Mouse (Mus musculus) lung, embryonic 16.5 days (tissue): ENCODE measurements at regions not wholly inside any gene's neighbourhood (a gene's known extent, or its start where the extent isn't known, plus 50 kb on each side); places are given as distances from the start of the nearest gene placed in this dataset.

Source experiments
- ATAC-seq: fragments of 200-750 bp; cut with Nextera tagmentation; 2 replicates; pipeline ENCODE4 v1.8.0; 2017; ENCODE audit warnings: low read depth, mild to moderate bottlenecking, moderate library complexity
- H3K27ac ChIP-seq: fragments of 300-500 bp; sonication (generic); 2 replicates; pipeline ENCODE4 v1.5.1; 2014; ENCODE audit warnings: mild to moderate bottlenecking, control low read depth, low read length
- H3K27me3 ChIP-seq: fragments of 300-500 bp; sonication (generic); 2 replicates; pipeline ENCODE4 v1.6.1; 2014; ENCODE audit warnings: low read depth, low read length, mixed read lengths; ENCODE audit not compliant: control insufficient read depth, insufficient read depth
- H3K36me3 ChIP-seq: fragments of 300-500 bp; sonication (generic); 2 replicates; pipeline ENCODE4 v1.6.1; 2014; ENCODE audit warnings: low read length; ENCODE audit not compliant: control insufficient read depth, insufficient read depth
- H3K4me1 ChIP-seq: fragments of 300-500 bp; sonication (generic); replicated peaks from 2 replicates; pipeline ENCODE4 v1.6.1; 2014; ENCODE audit warnings: low read length, mixed read lengths; ENCODE audit not compliant: control insufficient read depth, insufficient read depth
- H3K4me2 ChIP-seq: fragments of 300-500 bp; sonication (generic); 2 replicates; pipeline ENCODE4 v1.6.1; 2014; ENCODE audit warnings: low read depth, low read length, control low read depth
- H3K4me3 ChIP-seq: fragments of 300-500 bp; sonication (generic); 2 replicates; pipeline ENCODE4 v1.5.1; 2014; ENCODE audit warnings: mild to moderate bottlenecking, low read length, control low read depth
- H3K9ac ChIP-seq: fragments of 300-500 bp; sonication (generic); 2 replicates; pipeline ENCODE4 v1.6.1; 2014; ENCODE audit warnings: low read length, control low read depth
- H3K9me3 ChIP-seq: fragments of 300-500 bp; sonication (generic); 2 replicates; pipeline ENCODE4 v1.6.1; 2016; ENCODE audit warnings: low read length; ENCODE audit not compliant: control insufficient read depth
- WGBS: fragments of 180-500 bp; shearing (Covaris S2); extraction: QIAGEN DNeasy Blood & Tissue Kit; methylation state at CpG from one replicate; pipeline ENCODE4 v1.1.7; 2014; 5-methylcytosine and 5-hydroxymethylcytosine counted together

GRCm38 (mm10) chr3:149826757-149827156 lies 836.4 kb upstream of the Adgrl2 start:
- ATAC-seq: no peak
- WGBS: 76% methylated on average over 9 of the region's 9 CpGs
- no peaks in the 10 kb centered on the region for H3K36me3 ChIP-seq

GRCm38 (mm10) chr3:149820670-149821069 lies 830.3 kb upstream of the Adgrl2 start:
- 76% methylated on average over 3 of the region's 3 CpGs for WGBS
- Histone ChIP-seq H3K4me2 (no peak overlapping the region), H3K27me3 (no peaks in the 10 kb centered on the region), H3K27ac (no peak overlapping the region), H3K36me3 (no peaks in the 10 kb centered on the region), H3K9ac (no peak overlapping the region), H3K4me1 (no peaks in the 10 kb centered on the region), H3K9me3 (no peaks in the 10 kb centered on the region), H3K4me3 (no peak overlapping the region)
- ATAC-seq: no peak

More at GRCm38 (mm10) chr3:149826757-149827156, 836.4 kb upstream of the Adgrl2 start:
- no peaks in the 10 kb centered on the region for H3K4me1 ChIP-seq
- no peak overlapping the region for H3K4me3 ChIP-seq
- no peak overlapping the region for H3K27ac ChIP-seq
- H3K9ac ChIP-seq: no peak overlapping the region
- no peaks in the 10 kb centered on the region for H3K9me3 ChIP-seq
- no peak overlapping the region for H3K4me2 ChIP-seq
- H3K27me3 ChIP-seq: no peaks in the 10 kb centered on the region

DNA sequence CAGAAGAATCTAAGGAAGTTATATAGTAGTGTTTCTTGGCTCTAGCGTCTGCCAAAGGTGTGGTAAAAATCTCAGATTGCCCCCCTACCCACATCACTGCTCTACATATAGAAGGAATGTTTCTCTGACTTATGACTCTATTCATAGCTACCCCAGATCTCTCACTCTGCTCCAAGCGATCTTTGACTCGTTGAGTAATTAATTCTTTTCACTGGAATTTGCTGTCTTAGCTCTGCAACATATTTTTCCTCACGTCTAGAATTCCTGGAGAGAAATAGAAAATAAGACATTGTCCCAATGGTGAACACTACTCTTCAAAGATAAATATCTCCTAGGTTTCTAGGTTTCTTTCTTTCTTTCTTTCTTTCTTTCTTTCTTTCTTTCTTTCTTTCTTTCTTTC lies 829.5 kb upstream of the Adgrl2 start:
- Histone ChIP-seq H3K36me3 (no peaks in the 10 kb centered on the region), H3K4me2 (no peak overlapping the region), H3K4me1 (no peaks in the 10 kb centered on the region), H3K9me3 (no peaks in the 10 kb centered on the region), H3K27ac (no peak overlapping the region), H3K4me3 (no peak overlapping the region), H3K9ac (no peak overlapping the region), H3K27me3 (no peaks in the 10 kb centered on the region)
- ATAC-seq: no peak
- WGBS: 52% methylated on average over 4 of the region's 4 CpGs

- H3K4me1 ChIP-seq: no peaks in the 10 kb centered on the region
- no peak overlapping the region for H3K4me2 ChIP-seq
- no peak overlapping the region for H3K9ac ChIP-seq
- ATAC-seq: no peak
- no peaks in the 10 kb centered on the region for H3K9me3 ChIP-seq
- H3K36me3 ChIP-seq: no peaks in the 10 kb centered on the region
- no peaks in the 10 kb centered on the region for H3K27me3 ChIP-seq
- no peak overlapping the region for H3K4me3 ChIP-seq
- WGBS: 52% methylated on average over 2 of the region's 2 CpGs
- no peak overlapping the region for H3K27ac ChIP-seq
These were observed 828.7 kb upstream of the Adgrl2 start for GRCm38 (mm10) chr3:149819081-149819480.

DNA sequence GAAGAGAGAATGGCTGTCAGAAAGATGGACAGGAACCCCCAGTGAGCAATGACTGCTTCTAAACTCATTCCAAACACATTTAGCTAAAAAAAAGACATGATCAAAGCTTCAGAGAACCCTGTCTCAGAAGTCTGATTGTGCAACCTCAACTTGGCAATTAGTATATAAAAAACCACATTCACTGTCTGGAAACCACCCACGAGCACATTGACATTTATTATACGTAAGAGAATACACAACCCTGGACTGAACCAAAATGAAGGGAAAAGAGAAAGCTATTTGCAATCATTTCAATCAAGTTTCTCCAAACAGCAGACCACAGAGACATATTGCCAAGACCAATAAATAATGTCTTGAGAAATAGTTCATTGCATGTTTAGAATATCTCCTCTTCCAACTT lies 820.7 kb upstream of the Adgrl2 start:
- peak; percentile 91 for ATAC-seq
- no peak overlapping the region for H3K9ac ChIP-seq
- H3K4me1 ChIP-seq: no peaks in the 10 kb centered on the region
- no peaks in the 10 kb centered on the region for H3K9me3 ChIP-seq
- no peak overlapping the region for H3K4me2 ChIP-seq
- H3K4me3 ChIP-seq: no peak overlapping the region
- no peaks in the 10 kb centered on the region for H3K27me3 ChIP-seq
- H3K27ac ChIP-seq: no peak overlapping the region
- no peaks in the 10 kb centered on the region for H3K36me3 ChIP-seq
- WGBS: 34% methylated on average over 2 of the region's 2 CpGs

- Histone ChIP-seq H3K27ac (no peak overlapping the region), H3K9ac (no peak overlapping the region), H3K4me1 (no peaks in the 10 kb centered on the region; the same call in 1 of the 2 replicates), H3K4me3 (no peak overlapping the region), H3K36me3 (no peaks in the 10 kb centered on the region), H3K27me3 (no peaks in the 10 kb centered on the region), H3K4me2 (no peak overlapping the region), H3K9me3 (no peaks in the 10 kb centered on the region)
- 44% methylated on average over 6 of the region's 6 CpGs for WGBS
- ATAC-seq: no peak
These were observed 815.0 kb upstream of the Adgrl2 start for GRCm38 (mm10) chr3:149805345-149805744.

DNA sequence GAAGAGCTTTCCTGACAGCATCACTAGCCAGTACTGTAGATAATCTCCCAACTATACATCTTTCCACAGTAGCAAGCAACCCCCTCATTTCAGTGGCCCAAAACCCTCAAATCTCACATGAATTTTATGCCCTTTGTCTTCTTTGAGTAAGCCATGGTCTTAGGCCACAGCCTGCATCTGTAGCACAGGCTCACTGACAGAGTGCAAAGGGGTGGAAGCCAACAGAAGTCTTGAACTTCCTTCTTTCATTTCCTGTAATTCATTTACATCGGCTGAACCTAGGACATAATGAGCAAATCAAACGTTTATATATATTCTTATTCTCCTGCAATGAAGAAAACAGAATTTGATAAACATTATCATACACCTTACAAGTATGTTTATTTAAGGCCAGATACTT lies 805.8 kb upstream of the Adgrl2 start:
- no peak overlapping the region for H3K27ac ChIP-seq
- ATAC-seq: no peak
- H3K36me3 ChIP-seq: no peaks in the 10 kb centered on the region
- no peak overlapping the region for H3K9ac ChIP-seq
- 57% methylated on average over 2 of the region's 2 CpGs for WGBS
- no peaks in the 10 kb centered on the region for H3K9me3 ChIP-seq
- no peak overlapping the region for H3K4me3 ChIP-seq
- H3K27me3 ChIP-seq: no peaks in the 10 kb centered on the region
- no peak overlapping the region for H3K4me2 ChIP-seq
- H3K4me1 ChIP-seq: no peaks in the 10 kb centered on the region

GRCm38 (mm10) chr3:149791593-149791992 lies 801.2 kb upstream of the Adgrl2 start:
- no peak overlapping the region for H3K4me2 ChIP-seq
- H3K27ac ChIP-seq: no peak overlapping the region
- WGBS: 46% methylated on average over 2 of the region's 2 CpGs
- no peaks in the 10 kb centered on the region for H3K9me3 ChIP-seq
- H3K4me1 ChIP-seq: no peaks in the 10 kb centered on the region
- H3K36me3 ChIP-seq: no peaks in the 10 kb centered on the region
- no peaks in the 10 kb centered on the region for H3K27me3 ChIP-seq
- no peak overlapping the region for H3K9ac ChIP-seq
- peak; percentile 70; the same call in 1 of the 2 replicates for ATAC-seq
- no peak overlapping the region for H3K4me3 ChIP-seq

- H3K9me3 ChIP-seq: no peaks in the 10 kb centered on the region
- H3K4me1 ChIP-seq: no peaks in the 10 kb centered on the region
- 71% methylated on average over 2 of the region's 2 CpGs for WGBS
- no peak overlapping the region for H3K9ac ChIP-seq
- ATAC-seq: no peak
- H3K36me3 ChIP-seq: no peaks in the 10 kb centered on the region
- no peak overlapping the region for H3K27ac ChIP-seq
- H3K4me2 ChIP-seq: no peak overlapping the region
- H3K4me3 ChIP-seq: no peak overlapping the region
- H3K27me3 ChIP-seq: no peaks in the 10 kb centered on the region
These were observed 795.7 kb upstream of the Adgrl2 start for GRCm38 (mm10) chr3:149786096-149786495.

DNA sequence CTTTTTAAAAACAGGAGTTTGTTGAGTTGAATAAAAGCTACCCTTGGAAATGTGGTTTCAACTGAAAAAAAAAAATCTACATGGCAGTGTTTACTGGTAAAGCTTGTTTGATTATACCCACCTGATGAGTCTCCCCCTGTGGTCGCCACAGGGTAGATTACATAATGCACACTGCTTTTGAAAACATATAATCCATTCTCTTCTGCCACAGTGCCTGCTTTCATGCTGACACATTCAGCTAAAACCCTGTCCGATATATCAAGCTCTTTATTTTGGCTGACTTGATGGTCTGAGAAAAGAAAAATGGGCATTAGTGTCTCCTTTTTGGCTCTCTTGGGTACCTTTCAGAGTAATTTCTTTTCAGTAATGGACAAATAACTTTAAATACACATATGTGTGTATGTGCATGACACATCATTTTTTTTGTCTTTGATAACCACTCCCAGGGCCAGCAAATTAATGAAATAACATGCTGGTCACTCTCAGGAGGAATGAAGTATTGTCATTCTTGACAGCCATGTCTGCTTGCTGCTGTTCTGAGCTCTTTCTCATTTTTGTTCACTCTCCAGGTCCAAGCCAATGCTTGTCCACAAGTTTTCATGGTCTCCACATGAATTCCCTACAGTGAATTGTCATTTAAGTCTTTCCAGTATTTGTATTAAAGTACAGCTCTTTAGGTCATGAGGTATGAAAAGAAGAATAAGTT lies 793.7 kb upstream of the Adgrl2 start:
- ATAC-seq: no peak
- no peak overlapping the region for H3K4me2 ChIP-seq
- no peak overlapping the region for H3K27ac ChIP-seq
- no peaks in the 10 kb centered on the region for H3K9me3 ChIP-seq
- no peak overlapping the region for H3K9ac ChIP-seq
- H3K4me1 ChIP-seq: no peaks in the 10 kb centered on the region
- no peaks in the 10 kb centered on the region for H3K36me3 ChIP-seq
- no peak overlapping the region for H3K4me3 ChIP-seq
- H3K27me3 ChIP-seq: no peaks in the 10 kb centered on the region
- 59% methylated on average over 2 of the region's 2 CpGs for WGBS
